Mouse (Mus musculus) MEL (cell line): Measurements from ENCODE around the gene Hdac6. TPM values are rescaled to one million over a fixed set of nuclear protein-coding genes. Genes with fewer than 3 reads are reported as not detected.
A peak's percentile ranks its signal among the peaks of the same experiment; 100 is the strongest.

ENCODE experiments used
- BHLHE40 ChIP-seq: IDR thresholded peaks from 2 replicates; pipeline ENCODE4 v1.6.1; 2012; ENCODE audit warnings: low read depth, mild to moderate bottlenecking, inconsistent platforms, low read length, improper control_type of control experiment, borderline replicate concordance
- CHD1 ChIP-seq: IDR thresholded peaks from 2 replicates; pipeline ENCODE4 v1.6.1; 2012; ENCODE audit warnings: low read depth, mild to moderate bottlenecking, inconsistent platforms, low read length, improper control_type of control experiment
- ELF1 ChIP-seq: IDR thresholded peaks from 2 replicates; pipeline ENCODE4 v1.6.1; 2014; ENCODE audit warnings: low read depth, mild to moderate bottlenecking, inconsistent platforms, low read length, improper control_type of control experiment, moderate library complexity
- EP300 ChIP-seq, 2 experiments: IDR thresholded peaks; 2 replicates each; pipeline ENCODE4 v1.6.1; 2011; ENCODE audit warnings: improper control_type of control experiment in 2 of 2, low read length in 2 of 2, low read depth in 1 of 2, mild to moderate bottlenecking in 1 of 2
- ETS1 ChIP-seq: IDR thresholded peaks from 2 replicates; pipeline ENCODE4 v1.6.1; 2012; ENCODE audit warnings: low read depth, mild to moderate bottlenecking, inconsistent platforms, low read length, improper control_type of control experiment, moderate library complexity
- GABPA ChIP-seq: IDR thresholded peaks from 2 replicates; pipeline ENCODE4 v1.6.1; 2012; ENCODE audit warnings: low read depth, mild to moderate bottlenecking, inconsistent platforms, low read length, improper control_type of control experiment, moderate library complexity
- MAFK ChIP-seq: IDR thresholded peaks from 2 replicates; pipeline ENCODE4 v1.6.1; 2011; ENCODE audit warnings: low read depth, mild to moderate bottlenecking, low read length, improper control_type of control experiment, borderline replicate concordance
- MAZ ChIP-seq: IDR thresholded peaks from 2 replicates; pipeline ENCODE4 v1.6.1; 2012; ENCODE audit warnings: low read depth, mild to moderate bottlenecking, inconsistent platforms, low read length, improper control_type of control experiment
- MEF2A ChIP-seq: IDR thresholded peaks from 2 replicates; pipeline ENCODE4 v1.6.1; 2014; ENCODE audit warnings: low read depth, mild to moderate bottlenecking, inconsistent platforms, low read length, improper control_type of control experiment; ENCODE audit not compliant: poor library complexity, insufficient replicate concordance, severe bottlenecking; ENCODE audit errors: extremely low read depth
- MXI1 ChIP-seq: IDR thresholded peaks from 2 replicates; pipeline ENCODE4 v1.6.1; 2011; ENCODE audit warnings: mild to moderate bottlenecking, low read depth, low read length, improper control_type of control experiment
- MYC ChIP-seq: IDR thresholded peaks from 2 replicates; pipeline ENCODE4 v1.6.1; 2011; ENCODE audit warnings: low read depth, mild to moderate bottlenecking, low read length, improper control_type of control experiment, moderate library complexity
- TCF12 ChIP-seq: IDR thresholded peaks from 2 replicates; pipeline ENCODE4 v1.6.1; 2014; ENCODE audit warnings: low read depth, mild to moderate bottlenecking, inconsistent platforms, low read length, improper control_type of control experiment, moderate library complexity
- polyA plus RNA-seq, 2 experiments: library from polyadenylated mRNA; stranded (reverse) in 1 of 2; unstranded in 1 of 2; fragments of >175 nt in 1 of 2; fragments of >200 nt in 1 of 2; gene quantifications; 2 replicates each; pipeline versions ENCODE4 v1.2.1 to v1.2.4; 2012; ENCODE audit warnings: low replicate concordance in 2 of 2, low read depth in 1 of 2; ENCODE audit not compliant: insufficient read length in 2 of 2, insufficient read depth in 1 of 2, missing spikeins in 1 of 2
- total RNA-seq: library from RNA; depleted of rRNA; stranded (reverse); fragments of 300-350 nt; gene quantifications from 2 replicates; pipeline ENCODE4 v1.2.3, GENCODE M21; 2012; rRNA removed

Gene Hdac6
- total and polyA plus RNA-seq, 3 experiments, result 6.3 to 19.7 TPM; not detected in 1

DNA sequence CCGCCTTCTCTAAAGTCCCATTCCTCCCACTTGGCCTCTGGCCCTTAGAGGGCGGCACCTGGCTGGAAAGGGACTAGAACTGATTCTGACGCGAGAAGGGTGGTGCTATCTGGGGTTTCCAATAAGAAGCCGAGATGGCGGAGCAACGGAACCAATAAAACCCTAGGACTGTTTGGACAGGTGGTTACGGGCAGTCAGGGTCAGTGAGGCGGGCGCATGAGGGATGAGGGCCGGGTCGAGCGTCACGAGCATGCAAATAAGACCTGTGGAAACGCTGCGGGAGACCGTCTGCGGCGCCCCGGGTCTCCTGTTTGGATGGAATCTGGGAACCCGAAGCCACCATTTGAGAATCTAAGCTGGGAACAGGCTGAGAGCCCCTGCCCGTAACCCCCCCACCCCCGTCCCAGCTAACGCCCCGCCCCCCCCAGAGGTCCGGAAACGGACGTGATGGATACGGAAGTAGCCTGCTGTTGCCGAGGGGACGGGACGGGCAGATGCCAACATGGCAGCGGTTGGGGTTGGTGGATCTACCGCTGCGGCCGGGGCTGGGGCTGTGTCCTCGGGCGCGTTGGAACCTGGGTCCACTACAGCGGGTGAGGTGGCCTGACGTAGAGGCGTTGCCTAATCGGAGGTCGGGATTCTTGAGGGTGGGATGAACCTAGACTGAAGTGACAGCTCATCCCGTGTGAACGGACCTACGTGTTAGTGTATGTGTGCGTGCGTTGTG lies 63.7 kb downstream of the Hdac6 start, which contains the start of gene Slc35a2 (continued):
- TF ChIP-seq BHLHE40 (no peak), MXI1 (peak; percentile 94), MYC (no peak), MEF2A (no peak), ELF1 (peak; percentile 86), EP300 (IDR thresholded peaks at IDR 0.05; ENCODE audit: low read depth in 1 of 2, low read length in 2 of 2) (no peak), GABPA (no peak), MAFK (no peak), ETS1 (no peak), TCF12 (no peak; the same call in 1 of the 2 replicates), MAZ (no peak), CHD1 (no peak)

Other genes starting within 250 kb of the Hdac6 start
- gene Wdr45, start 233.6 kb downstream of the Hdac6 start, total RNA-seq, result 13.9 and 16.0 TPM in 2 replicates
- gene Wdr45, start 233.6 kb downstream of the Hdac6 start, polyA plus RNA-seq, result 10 to 100 TPM in 1 of 2 experiments, not detected in 1; 36.1 TPM
- 0.36 TPM in 1 of 2 replicates, not detected in the other for gene Gm45208, start 225.6 kb downstream of the Hdac6 start, total RNA-seq
- gene Gm45208, start 225.6 kb downstream of the Hdac6 start, polyA plus RNA-seq, result 10 to 100 TPM in 1 of 2 experiments, not detected in 1; 11.0 TPM
- 19.1 and 23.0 TPM in 2 replicates for gene Praf2, start 219.4 kb downstream of the Hdac6 start, total RNA-seq
- 10 to 100 TPM in 1 of 2 experiments, not detected in 1; 60.1 TPM for gene Praf2, start 219.4 kb downstream of the Hdac6 start, polyA plus RNA-seq
- 3.9 and 5.8 TPM in 2 replicates for gene Ccdc120, start 197.0 kb downstream of the Hdac6 start, total RNA-seq
- 10 to 100 TPM in 1 of 2 experiments, not detected in 1; 12.2 TPM for gene Ccdc120, start 197.0 kb downstream of the Hdac6 start, polyA plus RNA-seq
- 20.6 and 23.4 TPM in 2 replicates for gene Tfe3, start 185.3 kb downstream of the Hdac6 start, total RNA-seq
- 10 to 100 TPM in 1 of 2 experiments, not detected in 1; 64.7 TPM for gene Tfe3, start 185.3 kb downstream of the Hdac6 start, polyA plus RNA-seq
- 36.2 and 40.5 TPM in 2 replicates for gene Gripap1, start 158.1 kb downstream of the Hdac6 start, total RNA-seq
- gene Gripap1, start 158.1 kb downstream of the Hdac6 start, polyA plus RNA-seq, result 100 to 1,000 TPM in 1 of 2 experiments, 10 to 100 TPM in 1; 84.6 to 244 TPM
- gene Kcnd1, start 125.6 kb downstream of the Hdac6 start, total RNA-seq, result 0.26 and 0.31 TPM in 2 replicates
- gene Kcnd1, start 125.6 kb downstream of the Hdac6 start, polyA plus RNA-seq, result 1 to 10 TPM in 1 of 2 experiments, not detected in 1; 1.4 TPM
- 76.4 and 82.6 TPM in 2 replicates for gene Otud5, start 106.5 kb downstream of the Hdac6 start, total RNA-seq
- 1,000 to 10,000 TPM in 1 of 2 experiments, 100 to 1,000 TPM in 1; 197 to 1,180 TPM for gene Otud5, start 106.5 kb downstream of the Hdac6 start, polyA plus RNA-seq
- 5.9 and 6.4 TPM in 2 replicates for gene Pim2, start 69.6 kb downstream of the Hdac6 start, total RNA-seq
- 10 to 100 TPM in 1 of 2 experiments, not detected in 1; 21.7 TPM for gene Pim2, start 69.6 kb downstream of the Hdac6 start, polyA plus RNA-seq
- 66.7 and 67.0 TPM in 2 replicates for gene Slc35a2, start 63.9 kb downstream of the Hdac6 start, total RNA-seq
- gene Slc35a2, start 63.9 kb downstream of the Hdac6 start, polyA plus RNA-seq, result 10 to 100 TPM in 1 of 2 experiments, not detected in 1; 96.0 TPM
- 202 and 204 TPM in 2 replicates for gene Pqbp1, start 48.6 kb downstream of the Hdac6 start, total RNA-seq
- gene Pqbp1, start 48.6 kb downstream of the Hdac6 start, polyA plus RNA-seq, result 100 to 1,000 TPM in 1 of 2 experiments, not detected in 1; 283 TPM
- gene Timm17b, start 48.5 kb downstream of the Hdac6 start, total RNA-seq, result 96.5 and 107 TPM in 2 replicates
- gene Timm17b, start 48.5 kb downstream of the Hdac6 start, polyA plus RNA-seq, result 100 to 1,000 TPM in 1 of 2 experiments, not detected in 1; 381 TPM
- not detected in 2 replicates for gene Gm10491, start 40.1 kb downstream of the Hdac6 start, total RNA-seq
- not detected for gene Gm10491, start 40.1 kb downstream of the Hdac6 start, polyA plus RNA-seq
- gene Gm10490, start 38.3 kb downstream of the Hdac6 start, total RNA-seq, result not detected in 2 replicates
- gene Gm10490, start 38.3 kb downstream of the Hdac6 start, polyA plus RNA-seq, result not detected
- not detected in 2 replicates for gene Pcsk1n, start 28.1 kb downstream of the Hdac6 start, total RNA-seq
- not detected for gene Pcsk1n, start 28.1 kb downstream of the Hdac6 start, polyA plus RNA-seq
- not detected in 2 replicates for gene Eras, start 19.3 kb downstream of the Hdac6 start, total RNA-seq
- gene Eras, start 19.3 kb downstream of the Hdac6 start, polyA plus RNA-seq, result not detected
- 321 and 385 TPM in 2 replicates for gene Gata1, start 30.2 kb upstream of the Hdac6 start, total RNA-seq
- gene Gata1, start 30.2 kb upstream of the Hdac6 start, polyA plus RNA-seq, result 100 to 1,000 TPM; 128 to 496 TPM
- not detected in 2 replicates for gene Glod5, start 70.6 kb upstream of the Hdac6 start, total RNA-seq
- gene Glod5, start 70.6 kb upstream of the Hdac6 start, polyA plus RNA-seq, result under 1 TPM in 1 of 2 experiments, not detected in 1; 0.11 TPM
- 103 and 104 TPM in 2 replicates for gene Suv39h1, start 126.9 kb upstream of the Hdac6 start, total RNA-seq
- 100 to 1,000 TPM; 122 to 129 TPM for gene Suv39h1, start 126.9 kb upstream of the Hdac6 start, polyA plus RNA-seq
- gene Was, start 142.6 kb upstream of the Hdac6 start, total RNA-seq, result 133 and 146 TPM in 2 replicates
- 100 to 1,000 TPM in 1 of 2 experiments, not detected in 1; 167 TPM for gene Was, start 142.6 kb upstream of the Hdac6 start, polyA plus RNA-seq
- gene Wdr13, start 185.0 kb upstream of the Hdac6 start, total RNA-seq, result 23.8 and 29.6 TPM in 2 replicates
- 10 to 100 TPM in 1 of 2 experiments, not detected in 1; 46.8 TPM for gene Wdr13, start 185.0 kb upstream of the Hdac6 start, polyA plus RNA-seq
- gene Rbm3, start 198.0 kb upstream of the Hdac6 start, total RNA-seq, result 906 and 1,021 TPM in 2 replicates
- gene Rbm3, start 198.0 kb upstream of the Hdac6 start, polyA plus RNA-seq, result 100 to 1,000 TPM in 1 of 2 experiments, not detected in 1; 750 TPM
- 8.0 and 10.1 TPM in 2 replicates for gene Tbc1d25, start 228.3 kb upstream of the Hdac6 start, total RNA-seq
- 10 to 100 TPM in 1 of 2 experiments, not detected in 1; 23.4 TPM for gene Tbc1d25, start 228.3 kb upstream of the Hdac6 start, polyA plus RNA-seq
- 99.4 and 103 TPM in 2 replicates for gene Ebp, start 245.6 kb upstream of the Hdac6 start, total RNA-seq
- 100 to 1,000 TPM in 1 of 2 experiments, not detected in 1; 133 TPM for gene Ebp, start 245.6 kb upstream of the Hdac6 start, polyA plus RNA-seq